Mouse (Mus musculus) ES-E14 (cell line): Measurements from ENCODE around the gene Lcn6.

Experiments
- CHD2 ChIP-seq: IDR thresholded peaks from 2 replicates; pipeline ENCODE4 v1.6.1; 2014; ENCODE audit warnings: mild to moderate bottlenecking, low read depth, low read length, inconsistent platforms
- HCFC1 ChIP-seq: IDR thresholded peaks from 2 replicates; pipeline ENCODE4 v1.6.1; 2012; ENCODE audit warnings: low read length, inconsistent platforms, borderline replicate concordance; ENCODE audit not compliant: insufficient read depth
- MAFK ChIP-seq: IDR thresholded peaks from 2 replicates; pipeline ENCODE4 v1.6.1; 2014; ENCODE audit warnings: mild to moderate bottlenecking, low read depth, low read length, inconsistent platforms; ENCODE audit not compliant: insufficient read depth
- ZC3H11A ChIP-seq: IDR thresholded peaks from 2 replicates; pipeline ENCODE4 v1.6.1; 2012; ENCODE audit warnings: low read depth, mild to moderate bottlenecking, inconsistent platforms, low read length, borderline replicate concordance
- ZNF384 ChIP-seq: IDR thresholded peaks from 2 replicates; pipeline ENCODE4 v1.6.1; 2012; ENCODE audit warnings: low read depth, low read length, inconsistent platforms

DNA sequence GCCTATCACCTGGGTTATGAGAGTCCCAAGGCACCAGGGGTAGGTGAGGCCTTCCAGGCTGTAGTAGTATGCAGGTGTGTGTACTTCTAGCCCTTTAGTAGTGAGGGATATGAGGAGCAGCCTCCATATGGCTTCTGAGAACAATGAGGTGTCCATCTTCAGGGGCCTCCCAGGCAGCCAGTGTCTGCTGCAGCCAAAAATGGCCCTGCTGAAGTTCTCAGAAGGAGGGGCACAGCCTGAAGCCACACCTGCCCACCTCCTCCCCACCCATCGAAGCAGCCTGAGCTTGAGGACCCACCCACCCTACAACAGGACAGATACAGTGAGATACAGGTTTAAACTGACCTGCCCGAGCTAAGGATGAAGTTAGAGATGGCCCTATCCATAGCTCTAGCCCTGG is 5.8 kb downstream of the Lcn6 start, which contains the start of gene Lcn10:
- TF ChIP-seq ZNF384 (no peak), ZC3H11A (no peak), CHD2 (no peak), MAFK (no peak), HCFC1 (no peak)
